Mouse (Mus musculus): ENCODE results near the gene Prss46. TPM values are rescaled to one million over a fixed set of nuclear protein-coding genes. Genes with fewer than 3 reads are reported as not detected.

Prss46 gene
- total and polyA plus RNA-seq, 3 experiments, result not detected

DNA sequence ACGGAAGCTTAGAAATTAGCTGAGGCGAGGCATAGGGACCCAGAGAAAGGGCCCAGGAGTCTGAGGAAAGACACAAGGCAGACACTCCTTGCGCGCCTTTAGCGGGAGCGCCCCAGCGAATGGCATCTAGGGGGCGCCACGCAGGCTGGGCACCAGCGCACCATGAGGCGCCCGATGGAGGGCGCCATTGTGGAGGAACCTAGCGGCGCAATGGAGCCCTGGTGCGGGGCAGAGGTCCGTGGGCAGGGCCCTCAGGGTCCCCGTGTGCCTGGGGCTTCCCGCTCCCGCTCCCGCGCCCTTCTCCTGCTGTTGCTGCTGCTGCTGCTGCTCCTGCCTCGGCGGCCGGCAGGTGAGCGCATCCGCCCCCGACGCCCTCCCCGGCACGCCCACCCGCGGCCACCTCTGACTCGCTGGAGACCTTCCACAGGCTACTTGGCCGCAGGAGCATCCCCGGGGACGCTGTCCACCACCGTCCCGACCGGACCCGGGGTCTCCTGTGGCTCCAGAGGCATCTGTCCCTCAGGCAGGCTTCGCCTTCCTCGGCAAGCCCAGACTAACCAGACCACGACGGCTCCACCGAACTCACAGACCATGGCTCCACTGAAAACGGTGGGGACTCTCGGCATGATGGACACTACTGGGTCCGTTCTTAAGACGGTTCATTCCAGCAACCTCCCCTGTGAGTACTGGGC lies 13.6 kb downstream of the Prss46 start, which contains the start of gene Prss50:
Gene Prss50, plus strand, starts transcription at position 187 of the 692 bp plus-strand sequence.
- Histone ChIP-seq H3K9ac (ENCODE audit: insufficient read depth, low read depth) (no peak within 1 kb of the TSS), H3K79me2 (replicated peaks; ENCODE audit: control insufficient read depth, extremely low read depth, insufficient read depth, poor library complexity, severe bottlenecking) (no peaks in the 10 kb centered on the region), H3K9me3 (replicated peaks; ENCODE audit: low read length) (no peaks in the 10 kb centered on the region), H3K4me3 (replicated peaks in 1 of 3; ENCODE audit: low read depth in 2 of 3, low read length in 2 of 3, poor library complexity in 1 of 3) (no peak within 1 kb of the TSS), H3K27me3 (replicated peaks) (no peaks in the 10 kb centered on the region), H3K36me3 (replicated peaks in 1 of 2; ENCODE audit: control insufficient read depth in 1 of 2, insufficient read depth in 1 of 2, low read length in 1 of 2) (no peaks in the 10 kb centered on the region), H3K27ac (ENCODE audit: insufficient read depth, low read depth) (no peak within 1 kb of the TSS), H3K4me1 (ENCODE audit: control insufficient read depth in 1 of 2, insufficient read depth in 2 of 2) (peaks cover 0 to 7% of the 10 kb centered on the region in 2 experiments; a peak in 1 of 4 replicates), H3K4me2 (ENCODE audit: insufficient read depth, low read depth, poor library complexity, severe bottlenecking) (no peak within 1 kb of the TSS)
- dilution Hi-C loops (cut with MboI; ENCODE audit: extremely low pct_ligation_motif_present, extremely low pct_unique_long_range_greater_than_20kb, low sequenced_read_pairs) (no loop called here), in situ Hi-C loops (cut with MboI; ENCODE audit: low pct_ligation_motif_present, low pct_unique_long_range_greater_than_20kb, low sequenced_read_pairs) (no loop called here)
- TF ChIP-seq IRF4 (IDR thresholded peaks at IDR 0.05; ENCODE audit: low read depth, low read length) (no peak), POLR2A (IDR thresholded peaks at IDR 0.05; ENCODE audit: low read depth, low read length) (no peak)
- DNase-seq (ENCODE audit: extremely low read depth), result no peak

GRCm38 (mm10) chr9:110858523-110858922 lies 14.2 kb downstream of the Prss46 start:
- no peaks in the 10 kb centered on the region for H3K36me3 ChIP-seq (replicated peaks in 1 of 2; ENCODE audit: control insufficient read depth in 1 of 2, insufficient read depth in 1 of 2, low read length in 1 of 2)
- DNase-seq (ENCODE audit: extremely low read depth), result no peak
- dilution Hi-C loops (cut with MboI; ENCODE audit: extremely low pct_ligation_motif_present, extremely low pct_unique_long_range_greater_than_20kb, low sequenced_read_pairs) (no loop called here), in situ Hi-C loops (cut with MboI; ENCODE audit: low pct_ligation_motif_present, low pct_unique_long_range_greater_than_20kb, low sequenced_read_pairs) (no loop called here)
- H3K4me1 ChIP-seq (ENCODE audit: control insufficient read depth in 1 of 2, insufficient read depth in 2 of 2), result peaks cover 0 to 7% of the 10 kb centered on the region in 2 experiments; a peak in 1 of 4 replicates
- H3K9me3 ChIP-seq (replicated peaks; ENCODE audit: low read length), result no peaks in the 10 kb centered on the region
- H3K79me2 ChIP-seq (replicated peaks; ENCODE audit: control insufficient read depth, extremely low read depth, insufficient read depth, poor library complexity, severe bottlenecking), result no peaks in the 10 kb centered on the region
- H3K4me2 ChIP-seq (ENCODE audit: insufficient read depth, low read depth, poor library complexity, severe bottlenecking), result no peak overlapping the region
- TF ChIP-seq POLR2AphosphoS2 (IDR thresholded peaks at IDR 0.05; ENCODE audit: low read depth, low read length) (no peak), IRF4 (IDR thresholded peaks at IDR 0.05; ENCODE audit: low read depth, low read length) (no peak), NELFE (IDR thresholded peaks at IDR 0.05; ENCODE audit: low read depth, low read length) (no peak), USF1 (IDR thresholded peaks at IDR 0.05; ENCODE audit: low read depth, low read length) (no peak), MXI1 (IDR thresholded peaks at IDR 0.05; ENCODE audit: low read depth, low read length) (no peak), ZKSCAN1 (IDR thresholded peaks at IDR 0.05; ENCODE audit: borderline replicate concordance, low read depth, low read length) (no peak), POLR2A (IDR thresholded peaks at IDR 0.05; ENCODE audit: low read depth, low read length) (no peak), CHD2 (IDR thresholded peaks at IDR 0.05; ENCODE audit: low read length) (no peak), NRF1 (IDR thresholded peaks at IDR 0.05; ENCODE audit: low read depth, low read length) (no peak), BHLHE40 (IDR thresholded peaks at IDR 0.05; ENCODE audit: low read depth, low read length) (no peak), SIN3A (IDR thresholded peaks at IDR 0.05; ENCODE audit: low read length) (no peak), USF2 (conservative IDR thresholded peaks at IDR 0.05; ENCODE audit: low read depth, low read length) (no peak), JUN (IDR thresholded peaks at IDR 0.05; ENCODE audit: insufficient read depth, low read depth, low read length) (no peak), RAD21 (IDR thresholded peaks at IDR 0.05; ENCODE audit: low read depth, low read length) (no peak), KAT2A (IDR thresholded peaks at IDR 0.05; ENCODE audit: insufficient replicate concordance, low read length) (no peak), ZC3H11A (IDR thresholded peaks at IDR 0.05; ENCODE audit: low read depth, low read length) (no peak)
- no peak overlapping the region for H3K27ac ChIP-seq (ENCODE audit: insufficient read depth, low read depth)
- H3K9ac ChIP-seq (ENCODE audit: insufficient read depth, low read depth), result no peak overlapping the region
- no peak overlapping the region for H3K4me3 ChIP-seq (replicated peaks in 1 of 3; ENCODE audit: low read depth in 2 of 3, low read length in 2 of 3, poor library complexity in 1 of 3)
- H3K27me3 ChIP-seq (replicated peaks), result peaks cover 5% of the 10 kb centered on the region

Measured in CH12.LX (cell line).